Comparison of ENCODE assay signal across 23 mouse cellular contexts in genomic region chr15:83748986-83749385, GRCm38 (mm10). TPM values are rescaled to one million over a fixed set of nuclear protein-coding genes. Genes with fewer than 3 reads are reported as not detected.
"Had no signal": no experiment of that assay in that cellular context is flagged by ENCODE, and none has a peak within 500 bp of the region (broad histone marks: within the 10 kb centered on the region; RNA-seq: fewer than 3 reads in every experiment).

No protein-coding gene starts in this region.

- H3K36me3 ChIP-seq: liver, embryonic 15.5 days; lung, embryonic 15.5 days; neural tube, embryonic 13.5 days; neural tube, embryonic 15.5 days had no signal

- H3K27ac ChIP-seq: liver, embryonic 15.5 days; lung, embryonic 15.5 days; neural tube, embryonic 13.5 days; neural tube, embryonic 15.5 days had no signal

- H3K9ac ChIP-seq: liver, embryonic 15.5 days; liver, postnatal 0 days; lung, embryonic 15.5 days; neural tube, embryonic 13.5 days; neural tube, embryonic 15.5 days had no signal

- ATAC-seq: liver, postnatal 0 days; lung, postnatal 0 days; midbrain, embryonic 16.5 days had no signal

- H3K4me3 ChIP-seq: liver, embryonic 15.5 days; lung, embryonic 15.5 days; myocyte; neural tube, embryonic 13.5 days; neural tube, embryonic 15.5 days had no signal

- DNase-seq: liver, postnatal 0 days; lung, adult 2 months; lung, postnatal 4 days; midbrain, embryonic 14.5 days; retina, postnatal 1 day; right cerebral cortex, adult 18-20 months; right cerebral cortex, postnatal 25 days; right cerebral cortex, postnatal 4 days; spleen, adult 18-20 months; thymus, adult 18-20 months; thymus, postnatal 14 days; thymus, postnatal 36 days had no signal

- H3K9me3 ChIP-seq: liver, embryonic 15.5 days; lung, embryonic 15.5 days; neural tube, embryonic 13.5 days; neural tube, embryonic 15.5 days had no signal

- H3K4me2 ChIP-seq: liver, embryonic 15.5 days; lung, embryonic 15.5 days; midbrain, embryonic 11.5 days; neural tube, embryonic 13.5 days; neural tube, embryonic 15.5 days had no signal

- H3K27me3 ChIP-seq: liver, embryonic 15.5 days; lung, embryonic 15.5 days; neural tube, embryonic 13.5 days; neural tube, embryonic 15.5 days had no signal

- H3K4me1 ChIP-seq: liver, embryonic 15.5 days; neural tube, embryonic 13.5 days; neural tube, embryonic 15.5 days had no signal

RNA-seq across cellular contexts. Expression of gene Scube1, which starts 24.2 kb away (rescaled TPM):
- total RNA-seq: megakaryocyte, adult 5-6 weeks; megakaryocyte-erythroid progenitor cell, adult 5-6 weeks had no signal
- polyA plus RNA-seq: myocyte had no signal

RNA-seq across cellular contexts. Expression of gene Mpped1, which starts 30.3 kb away (rescaled TPM):
- total RNA-seq: megakaryocyte, adult 5-6 weeks; megakaryocyte-erythroid progenitor cell, adult 5-6 weeks had no signal
- polyA plus RNA-seq: liver, postnatal 0 days; lung, adult 2 months; lung, postnatal 0 days; myocyte; small intestine, adult 2 months had no signal
